Mouse (Mus musculus): ENCODE results near the gene March9.

GRCm38 (mm10) chr10:127054646-127055045 lies 5.3 kb downstream of the March9 start:
- TF ChIP-seq EP300 (IDR thresholded peaks at IDR 0.05; ENCODE audit: low read depth) (no peak), CTCF (IDR thresholded peaks at IDR 0.05; ENCODE audit: low read depth) (peak; percentile 6; the same call in 1 of the 2 replicates)

Measured in heart, postnatal 0 days (tissue).